Mouse (Mus musculus) forebrain, embryonic 16.5 days (tissue): ENCODE results near the gene Atrx. TPM values are rescaled to one million over a fixed set of nuclear protein-coding genes. Genes with fewer than 3 reads are reported as not detected.
A peak's percentile ranks its signal among the peaks of the same experiment; 100 is the strongest.

Experiments used
- ATAC-seq: fragments of 200-750 bp; cut with Nextera tagmentation; 2 replicates; pipeline ENCODE4 v1.8.0; 2017; ENCODE audit warnings: mild to moderate bottlenecking, moderate library complexity
- H3K27ac ChIP-seq: fragments of 300-500 bp; sonication (generic); 2 replicates; pipeline ENCODE4 v1.5.1; 2014; ENCODE audit warnings: low read length, control low read depth
- H3K27me3 ChIP-seq: fragments of 300-500 bp; sonication (generic); replicated peaks from 2 replicates; pipeline ENCODE4 v1.6.1; 2014; ENCODE audit warnings: low read length; ENCODE audit not compliant: control insufficient read depth, insufficient read depth
- H3K36me3 ChIP-seq: fragments of 300-500 bp; sonication (generic); 2 replicates; pipeline ENCODE4 v1.6.1; 2014; ENCODE audit not compliant: control insufficient read depth, insufficient read depth
- H3K4me1 ChIP-seq: fragments of 300-500 bp; sonication (generic); replicated peaks from 2 replicates; pipeline ENCODE4 v1.6.1; 2014; ENCODE audit warnings: low read length; ENCODE audit not compliant: control insufficient read depth, insufficient read depth
- H3K4me2 ChIP-seq: fragments of 300-500 bp; sonication (generic); 2 replicates; pipeline ENCODE4 v1.6.1; 2014; ENCODE audit warnings: mild to moderate bottlenecking, low read length, control low read depth
- H3K4me3 ChIP-seq: fragments of 300-500 bp; sonication (generic); replicated peaks from 2 replicates; pipeline ENCODE4 v1.5.1; 2014; ENCODE audit warnings: mild to moderate bottlenecking, low read length, control low read depth
- H3K9ac ChIP-seq: fragments of 300-500 bp; sonication (generic); replicated peaks from 2 replicates; pipeline ENCODE4 v1.6.1; 2014; ENCODE audit warnings: low read depth, low read length, control low read depth
- H3K9me3 ChIP-seq: fragments of 300-500 bp; sonication (generic); 2 replicates; pipeline ENCODE4 v1.6.1; 2016; ENCODE audit warnings: low read length; ENCODE audit not compliant: control insufficient read depth
- WGBS: fragments of 180-500 bp; shearing (Covaris S2); extraction: QIAGEN DNeasy Blood & Tissue Kit; methylation state at CpG from one replicate; pipeline ENCODE4 v1.1.7; 2014; 5-methylcytosine and 5-hydroxymethylcytosine counted together
- polyA plus RNA-seq: library from polyadenylated mRNA; unstranded; fragments of >200 nt; fragmentation: Nextera tagmentation; extraction: Ambion mirVana; gene quantifications from 2 replicates; pipeline ENCODE4 v1.2.1, GENCODE M21; 2015

Atrx gene
- polyA plus RNA-seq, 1 experiment from 2014 or later = 309 TPM

DNA sequence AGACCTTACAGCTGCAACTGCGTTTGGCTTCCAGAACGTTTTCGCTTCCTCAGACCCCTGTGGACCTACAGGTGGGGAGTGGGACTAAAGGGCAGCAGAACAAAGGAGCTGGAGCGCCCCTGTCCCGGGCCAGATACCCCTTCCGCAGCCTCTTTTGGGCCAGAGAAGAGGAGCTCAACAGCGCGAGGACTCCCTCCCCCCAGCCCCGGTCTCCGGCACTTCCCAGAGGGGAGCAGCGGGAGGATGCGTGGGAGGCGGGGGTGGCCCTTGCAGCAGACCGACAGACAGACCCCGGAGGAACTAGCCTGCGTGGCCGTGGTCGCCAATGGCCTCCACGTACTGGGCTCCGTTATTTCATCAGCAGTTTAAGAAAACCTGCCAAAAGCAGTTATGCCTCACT, 165.6 kb downstream of the Atrx start:
- Histone ChIP-seq H3K4me1 (peaks cover 7% of the 10 kb centered on the region; the same call in 1 of the 2 replicates), H3K27me3 (peaks cover 9% of the 10 kb centered on the region; the same call in 1 of the 2 replicates), H3K27ac (no peak overlapping the region), H3K36me3 (no peaks in the 10 kb centered on the region), H3K9me3 (no peaks in the 10 kb centered on the region), H3K4me2 (peak overlapping the region; percentile 58), H3K4me3 (peak overlapping the region; percentile 48), H3K9ac (peak overlapping the region; percentile 27; the same call in 1 of the 2 replicates)
- 13% methylated on average over 20 of the region's 20 CpGs for WGBS
- peak; percentile 57 for ATAC-seq

DNA sequence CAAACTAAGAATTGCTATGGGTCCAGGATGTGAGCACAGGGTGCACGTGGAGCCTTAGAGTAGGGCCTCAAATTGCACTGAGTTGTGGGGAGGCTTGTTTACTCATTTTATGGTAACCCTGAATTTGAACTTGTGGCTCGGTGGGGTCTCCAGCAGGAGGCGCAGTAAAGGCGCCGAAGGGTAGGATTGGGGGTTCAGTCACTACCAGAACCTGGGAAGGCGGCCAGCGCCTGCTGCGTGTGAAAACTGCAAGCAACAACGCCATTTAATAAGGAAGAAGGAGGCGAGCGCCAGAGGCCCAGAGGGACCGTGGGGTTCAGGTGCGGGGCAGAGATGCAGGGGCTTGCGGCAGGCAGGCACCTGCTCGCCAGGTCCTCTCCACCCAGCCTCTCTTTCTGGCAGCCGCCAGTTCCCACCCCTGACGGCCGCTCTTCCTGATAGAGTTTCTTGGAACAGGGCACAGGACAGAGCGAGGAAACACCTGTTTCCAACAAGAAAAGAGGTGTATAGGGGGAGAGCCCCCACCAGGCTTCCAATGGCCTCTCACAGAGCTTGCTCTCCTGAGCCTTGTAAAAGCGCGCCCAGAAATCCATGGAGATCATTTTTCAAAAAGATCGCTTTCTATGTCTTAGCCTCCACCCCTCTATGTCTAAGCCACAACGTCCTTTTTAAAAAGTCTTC, 166.2 kb downstream of the Atrx start:
- WGBS = 20% methylated on average over 23 of the region's 23 CpGs
- no peaks in the 10 kb centered on the region for H3K36me3 ChIP-seq
- peak overlapping the region; percentile 58 for H3K4me2 ChIP-seq
- peak overlapping the region; percentile 48 for H3K4me3 ChIP-seq
- H3K27ac ChIP-seq = no peak overlapping the region
- H3K9me3 ChIP-seq = no peaks in the 10 kb centered on the region
- no peak overlapping the region for H3K9ac ChIP-seq
- peaks cover 9% of the 10 kb centered on the region; the same call in 1 of the 2 replicates for H3K27me3 ChIP-seq
- peak; percentile 24 for ATAC-seq
- peaks cover 7% of the 10 kb centered on the region; the same call in 1 of the 2 replicates for H3K4me1 ChIP-seq

Other genes starting within 250 kb of the Atrx start
- 0.24 TPM in 1 of 2 replicates, not detected in the other for gene Fgf16, start 165.1 kb downstream of the Atrx start, polyA plus RNA-seq
- gene Magt1, start 82.5 kb upstream of the Atrx start, polyA plus RNA-seq = 22.6 and 25.2 TPM in 2 replicates
- gene Cox7b, start 86.3 kb upstream of the Atrx start, polyA plus RNA-seq = 299 and 304 TPM in 2 replicates
- 17.6 and 20.7 TPM in 2 replicates for gene Atp7a, start 97.9 kb upstream of the Atrx start, polyA plus RNA-seq
- gene Tlr13, start 213.8 kb upstream of the Atrx start, polyA plus RNA-seq = 0.30 and 0.36 TPM in 2 replicates